Mouse (Mus musculus): ENCODE results near the gene Hrasls.
A peak's percentile ranks its signal among the peaks of the same experiment; 100 is the strongest.

Hrasls gene

DNA sequence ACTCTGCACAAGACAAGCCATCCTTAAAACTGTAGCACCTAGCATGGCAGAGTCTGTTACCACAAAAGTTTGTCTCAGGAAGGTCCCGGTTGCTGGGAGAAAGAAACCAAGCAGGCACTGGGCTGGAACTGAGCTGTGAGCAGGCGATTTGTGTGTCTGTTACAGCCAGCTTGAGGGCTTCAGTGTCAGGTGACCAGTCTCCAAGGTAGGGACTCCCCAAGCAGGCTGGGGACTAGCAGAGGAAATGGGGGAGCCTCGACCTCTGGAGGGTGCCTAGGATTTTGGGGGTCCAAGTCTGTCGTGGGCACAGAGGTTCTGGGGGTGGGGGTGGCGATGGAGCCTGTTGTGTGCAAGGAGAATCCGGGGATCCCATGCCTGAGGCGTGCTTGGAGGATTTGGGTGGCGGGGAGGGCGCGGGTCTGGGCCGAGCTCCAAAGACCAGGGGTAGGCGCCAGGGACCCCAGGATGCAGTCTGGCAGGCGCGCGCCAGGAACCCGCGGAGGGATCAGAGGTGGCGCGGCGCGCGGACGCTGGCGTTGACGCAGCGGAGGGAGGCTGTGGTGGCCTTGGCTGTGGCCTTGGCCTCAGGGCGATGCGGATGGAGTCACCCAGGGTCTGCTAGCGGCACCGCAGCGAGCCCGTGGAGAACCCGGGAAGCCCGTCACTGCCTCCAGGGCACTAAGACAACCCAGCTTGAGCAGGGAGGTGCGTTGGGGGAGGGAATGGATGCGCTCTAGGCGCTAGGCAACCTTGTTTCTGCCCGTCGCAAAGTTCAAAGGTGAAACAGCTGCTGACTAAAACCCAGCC lies at the start of gene Hrasls:
Gene Hrasls (plus strand): TSS at position 91 of the 807 bp plus-strand sequence.
- peak; percentile 69 for DNase-seq (ENCODE audit: low spot score)

DNA sequence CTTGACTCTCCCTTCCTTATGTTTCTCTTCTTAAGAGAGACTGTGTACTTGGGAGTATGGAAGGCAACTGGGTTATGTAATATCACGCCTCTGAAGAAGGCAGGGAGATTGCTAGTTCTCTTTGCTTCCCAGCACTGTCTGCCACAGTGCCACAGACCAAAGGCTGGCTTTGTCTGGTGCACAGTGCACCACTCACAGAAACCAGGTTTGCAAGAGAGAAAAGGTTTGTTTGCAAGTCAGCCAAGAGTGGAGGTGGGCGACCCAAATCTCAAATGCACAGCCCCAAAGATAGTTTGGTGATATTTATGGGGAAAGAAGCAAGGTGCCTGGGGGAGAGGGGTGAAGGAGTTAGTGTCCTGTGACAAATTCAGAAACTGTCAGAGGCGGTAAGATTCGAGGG lies 47.2 kb upstream of the Hrasls start:
- DNase-seq (ENCODE audit: low spot score) = no peak

DNA sequence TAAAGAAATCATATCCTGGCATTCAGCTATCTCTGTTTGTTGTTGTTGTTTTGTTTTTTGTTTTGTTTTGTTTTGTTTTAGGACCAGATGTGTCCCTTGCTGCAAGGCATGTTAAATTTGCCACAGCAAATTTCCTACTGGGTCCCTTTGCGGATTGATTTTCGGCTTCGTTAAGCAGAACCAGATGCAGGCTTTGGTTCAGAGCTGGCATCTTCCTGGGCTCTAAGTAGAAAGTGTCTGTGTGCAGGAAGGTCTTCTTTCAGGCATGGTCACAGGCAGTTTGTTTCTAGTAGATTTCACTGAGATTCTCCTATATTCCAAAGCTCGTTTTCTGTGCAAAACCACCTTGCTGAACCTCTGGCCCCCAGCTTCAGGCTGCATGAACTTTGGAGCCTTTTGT lies 42.4 kb upstream of the Hrasls start:
- no peak for DNase-seq (ENCODE audit: low spot score)

DNA sequence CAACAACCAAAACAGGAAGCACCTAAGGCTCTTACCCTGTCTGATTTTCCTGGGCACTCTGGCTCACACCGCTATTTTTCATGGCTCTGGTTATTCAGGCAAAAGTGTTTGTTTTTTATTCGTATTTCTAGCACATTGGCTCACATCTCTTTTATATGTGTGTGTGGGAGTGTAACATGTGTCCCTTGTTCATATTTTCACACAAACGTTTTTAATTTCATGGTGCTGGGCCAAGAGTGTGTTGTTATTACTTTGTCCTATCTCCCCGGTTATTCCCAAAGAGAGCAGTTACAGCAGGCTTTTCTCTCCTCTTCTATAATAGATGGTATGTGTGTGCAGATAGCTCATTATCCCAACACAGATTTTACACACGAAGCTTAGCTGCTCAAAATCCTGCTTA lies 37.8 kb upstream of the Hrasls start:
- DNase-seq (ENCODE audit: low spot score) = no peak

DNA sequence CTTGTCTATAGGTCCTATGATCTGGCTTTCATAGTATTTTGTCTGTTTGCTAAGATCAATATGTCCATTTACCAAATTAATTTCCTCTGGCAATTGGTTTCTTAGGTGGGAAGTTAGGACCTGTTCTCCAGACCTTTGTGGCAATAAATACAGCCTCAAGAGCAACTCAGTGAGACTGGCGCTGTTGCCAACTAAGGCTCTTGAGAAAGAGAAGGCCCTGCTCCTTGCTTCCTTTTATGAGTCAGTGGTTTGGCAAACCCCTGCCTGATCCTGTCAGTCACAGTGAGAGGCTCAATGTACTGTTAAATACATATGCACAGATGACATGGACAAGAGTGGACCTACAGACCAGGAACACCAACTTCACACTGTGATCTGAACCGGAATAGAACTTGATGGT lies 36.3 kb upstream of the Hrasls start:
- no peak for DNase-seq (ENCODE audit: low spot score)

DNA sequence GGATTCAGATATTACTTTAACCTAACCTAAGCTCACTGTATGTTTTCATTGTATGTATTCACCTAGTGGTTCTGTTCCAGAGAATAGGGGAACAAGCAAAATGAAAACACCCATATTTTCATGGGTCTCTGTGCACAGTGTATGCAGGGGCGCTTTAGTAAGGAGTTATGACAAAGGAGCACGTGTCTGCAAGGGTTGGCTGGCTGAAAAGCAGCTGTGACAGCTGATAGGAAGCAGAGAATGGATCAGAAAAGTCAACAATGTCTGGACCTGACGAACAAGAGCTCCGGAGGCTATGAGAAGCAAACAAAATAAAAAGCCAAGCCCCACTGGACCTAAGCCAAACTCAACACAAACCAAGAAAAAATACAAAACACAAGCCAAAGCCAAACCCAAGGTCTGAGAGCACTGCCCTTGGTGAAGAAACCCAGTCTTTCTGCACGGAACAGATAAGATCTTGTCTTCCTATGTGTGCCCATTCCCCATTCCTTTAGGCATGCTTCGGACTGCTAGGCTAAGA lies 34.6 kb upstream of the Hrasls start:
- DNase-seq (ENCODE audit: low spot score) = no peak

DNA sequence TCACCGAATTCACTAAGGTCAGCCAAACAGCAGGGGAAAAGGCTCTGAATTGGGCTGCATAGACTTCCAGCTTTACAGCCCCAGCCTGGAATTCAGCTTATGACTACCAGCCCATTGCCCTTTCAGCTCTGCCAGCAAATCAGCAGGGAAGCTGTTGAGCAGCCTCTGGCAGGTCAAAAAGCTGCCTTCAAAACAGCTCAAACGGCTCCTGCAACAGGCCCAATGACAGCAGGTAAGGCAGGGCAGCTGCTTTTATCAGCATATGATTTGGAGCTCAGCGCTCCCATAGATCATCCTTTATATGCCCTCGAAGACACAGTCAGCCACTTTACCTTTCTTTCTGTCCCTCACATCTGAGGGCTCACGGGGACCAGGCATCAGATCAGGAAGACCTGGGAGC lies 16.6 kb upstream of the Hrasls start:
- DNase-seq (ENCODE audit: low spot score) = no peak

DNA sequence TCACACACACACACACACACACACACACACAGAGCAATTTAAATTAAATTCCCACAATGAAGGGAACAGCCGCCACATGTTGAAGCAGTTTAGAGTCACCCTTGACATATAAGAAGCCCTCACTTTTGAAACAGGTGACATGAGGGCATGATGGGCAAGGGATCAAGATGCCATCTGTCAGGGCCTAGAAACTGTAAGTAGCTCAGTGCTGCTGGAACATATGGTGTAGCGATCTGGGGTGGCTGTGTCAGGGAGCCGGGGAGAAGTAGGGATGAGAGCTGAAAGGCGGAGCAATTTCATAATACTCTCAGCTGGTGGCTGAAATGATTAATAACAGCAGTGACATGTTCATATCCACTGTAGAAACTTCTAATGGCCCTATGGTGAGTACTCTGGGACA lies 15.5 kb upstream of the Hrasls start:
- no peak for DNase-seq (ENCODE audit: low spot score)

DNA sequence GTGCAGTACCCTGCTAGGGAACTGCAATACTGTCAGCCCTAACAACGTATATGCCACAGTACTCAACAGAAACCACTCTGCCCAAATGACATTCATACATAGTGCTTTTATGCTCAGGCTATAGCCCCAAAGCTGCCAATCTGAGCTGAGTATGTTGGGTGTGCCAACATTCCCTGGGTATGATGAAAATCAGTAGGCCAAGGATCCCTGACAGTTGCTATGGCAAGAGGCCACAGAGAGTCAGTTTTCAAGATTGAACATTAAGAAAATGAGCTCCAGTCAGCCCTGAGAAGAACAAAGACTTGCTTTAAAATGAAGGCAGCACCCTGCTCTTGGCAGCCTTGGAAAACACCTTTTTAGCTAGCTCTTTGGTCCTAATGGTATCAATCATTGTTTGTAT lies 14.3 kb upstream of the Hrasls start:
- no peak for DNase-seq (ENCODE audit: low spot score)

DNA sequence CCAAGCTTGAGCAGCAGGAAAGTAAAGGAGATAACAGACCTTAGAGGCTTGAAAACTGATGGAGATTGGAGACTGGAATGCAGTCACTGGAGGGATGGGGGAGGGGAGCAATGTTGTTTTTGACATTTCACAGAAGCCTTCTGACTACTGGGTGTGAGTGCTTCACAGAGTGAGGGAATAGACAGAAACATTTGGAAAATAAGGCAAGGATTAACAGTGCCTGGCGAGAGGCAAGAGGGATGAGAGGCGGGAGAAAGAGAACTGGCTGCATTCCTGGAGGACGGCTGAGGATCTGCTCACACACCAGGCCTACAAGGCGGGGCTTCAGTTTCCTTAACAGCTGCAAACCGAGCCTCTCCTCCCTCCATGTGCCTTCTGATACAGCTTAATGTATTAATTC lies 11.0 kb upstream of the Hrasls start:
- peak; percentile 51 for DNase-seq (ENCODE audit: low spot score)

DNA sequence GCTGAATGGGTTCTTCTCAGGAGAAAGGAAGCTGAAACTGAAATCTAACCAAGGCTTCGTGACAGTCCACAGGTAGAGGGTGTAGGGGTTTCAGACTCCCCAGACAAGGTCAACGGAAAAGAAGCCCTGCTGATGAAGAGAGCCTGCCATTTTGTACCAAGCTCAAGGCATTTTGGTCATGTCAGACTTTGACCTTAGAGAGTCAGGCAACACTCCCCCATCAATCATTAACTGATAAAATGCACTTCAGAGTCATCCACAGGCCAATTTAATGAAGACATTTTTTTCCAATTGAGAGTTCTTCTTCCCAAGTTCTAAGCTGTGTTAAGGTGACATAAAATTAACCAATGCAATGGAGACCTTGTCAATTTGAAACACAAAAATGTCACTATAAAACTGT lies 8.3 kb upstream of the Hrasls start:
- DNase-seq (ENCODE audit: low spot score) = no peak

DNA sequence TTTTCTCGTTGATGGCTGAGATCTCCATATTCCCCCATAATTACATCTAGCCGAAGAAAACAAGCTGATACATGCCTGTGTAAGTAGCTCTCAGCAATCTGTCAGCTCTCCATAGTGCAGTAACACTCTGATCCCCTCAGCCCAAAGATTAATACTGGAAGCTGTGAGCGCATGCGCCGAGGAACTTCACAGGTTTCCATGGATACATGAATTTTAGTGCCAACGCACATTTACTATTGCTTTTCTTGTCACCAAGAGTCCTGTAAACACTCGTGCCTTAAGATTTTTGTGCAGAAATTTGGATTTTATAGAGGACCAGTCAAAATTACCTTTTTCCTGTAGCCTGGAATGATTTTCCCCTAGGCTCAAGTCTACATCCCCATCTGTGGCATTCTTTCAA lies 4.6 kb upstream of the Hrasls start:
- DNase-seq (ENCODE audit: low spot score) = no peak

DNA sequence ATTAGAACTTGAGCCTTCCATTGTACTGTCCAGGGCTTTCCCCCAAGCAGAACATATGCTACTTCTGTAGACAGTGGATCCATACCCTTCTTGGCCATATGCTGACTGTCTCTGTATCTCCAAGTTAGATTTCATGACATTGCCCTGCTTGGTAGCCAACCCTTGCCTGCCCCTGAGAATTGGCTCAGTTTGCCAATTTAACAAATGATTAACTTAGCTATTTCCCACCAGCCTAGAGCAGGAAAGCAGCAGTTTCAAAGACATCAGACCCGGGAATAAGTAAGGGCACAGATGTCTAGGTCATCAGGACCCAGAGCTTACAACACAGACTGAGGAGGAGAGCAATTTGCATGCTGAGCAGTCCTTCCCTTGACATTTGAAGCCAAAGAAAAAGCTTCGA lies 3.9 kb upstream of the Hrasls start:
- DNase-seq (ENCODE audit: low spot score) = no peak

DNA sequence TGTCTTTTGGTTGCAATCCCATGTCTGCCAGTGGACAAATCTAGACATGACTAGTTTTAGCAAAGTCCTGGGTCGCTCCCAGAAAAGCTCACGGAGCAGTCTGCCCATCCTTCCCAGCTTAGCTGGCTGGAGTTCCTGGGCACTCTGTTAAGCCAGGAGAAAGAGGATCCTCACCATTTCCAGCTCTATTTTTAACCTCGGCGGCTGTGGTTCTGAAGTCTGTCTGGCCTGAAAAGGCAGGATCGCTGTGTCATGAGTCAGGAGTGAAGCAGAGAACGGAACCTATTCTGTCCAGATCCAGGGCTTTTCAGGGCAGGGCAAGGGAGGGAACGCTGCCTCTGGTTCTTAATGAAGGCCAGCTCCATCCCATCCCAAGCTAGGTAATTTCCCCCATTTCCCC lies 654 bp upstream of the Hrasls start:
- DNase-seq (ENCODE audit: low spot score) = no peak

DNA sequence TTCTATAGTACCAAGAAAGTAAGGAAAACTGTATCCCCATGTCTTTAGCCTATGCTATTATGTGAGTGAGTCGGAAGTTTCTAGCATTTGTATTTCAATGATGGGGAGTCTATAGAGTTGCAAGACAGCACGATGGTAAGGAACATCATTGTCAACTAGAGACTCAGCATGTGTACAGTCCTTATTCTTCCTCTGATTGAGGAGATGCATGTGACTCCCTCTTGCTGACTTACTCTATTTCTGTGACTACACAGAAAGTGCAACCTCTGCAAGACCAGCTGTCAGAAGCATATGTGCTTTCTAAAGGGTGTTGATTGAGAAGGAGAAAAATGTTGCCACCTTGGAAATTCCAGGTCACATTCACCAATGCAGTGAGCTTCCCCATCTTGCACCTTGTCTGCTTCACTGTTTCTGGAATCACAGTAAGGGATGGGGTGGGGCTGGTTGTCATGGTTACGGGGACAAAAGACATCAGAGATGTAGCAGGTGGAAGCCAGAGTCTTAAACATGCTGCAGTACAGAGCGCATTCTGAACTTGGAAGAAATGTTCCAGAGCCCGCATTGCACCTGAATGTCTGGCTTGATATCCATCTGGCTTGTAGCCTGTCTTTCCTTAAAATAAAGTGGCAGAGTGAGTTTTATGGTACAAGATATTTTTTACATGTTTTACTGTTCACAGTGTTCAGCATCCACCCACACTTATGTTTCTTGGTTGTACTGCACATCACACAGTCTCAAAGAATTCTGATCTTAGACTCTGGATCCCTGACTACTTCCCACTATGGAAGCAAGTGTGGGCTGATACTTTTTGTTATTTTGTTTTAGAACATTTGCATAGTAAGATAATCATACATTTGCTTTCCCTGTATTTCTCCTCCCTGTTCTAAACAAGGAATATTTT lies 7.2 kb downstream of the Hrasls start:
- DNase-seq (ENCODE audit: low spot score) = no peak

DNA sequence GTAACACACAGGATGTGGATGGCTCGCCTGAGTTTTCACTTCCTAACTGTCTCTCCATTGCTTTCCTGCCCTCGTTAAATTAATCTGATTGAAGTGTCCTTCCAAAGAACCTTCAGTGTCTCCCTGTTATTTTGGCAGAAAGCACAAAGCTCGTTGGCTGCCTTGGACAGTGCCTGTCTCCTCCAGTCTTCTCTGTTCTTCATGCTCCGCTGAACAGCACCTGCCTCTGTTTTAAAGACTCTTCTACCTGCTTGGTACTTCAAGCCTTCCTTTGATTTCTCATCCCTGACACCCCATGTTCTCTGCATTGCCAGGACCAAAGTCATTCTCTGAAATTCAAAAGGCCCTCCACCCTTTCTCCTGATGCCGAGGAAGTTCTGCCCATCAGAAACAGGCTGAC lies 26.5 kb downstream of the Hrasls start:
- no peak for DNase-seq (ENCODE audit: low spot score)

DNA sequence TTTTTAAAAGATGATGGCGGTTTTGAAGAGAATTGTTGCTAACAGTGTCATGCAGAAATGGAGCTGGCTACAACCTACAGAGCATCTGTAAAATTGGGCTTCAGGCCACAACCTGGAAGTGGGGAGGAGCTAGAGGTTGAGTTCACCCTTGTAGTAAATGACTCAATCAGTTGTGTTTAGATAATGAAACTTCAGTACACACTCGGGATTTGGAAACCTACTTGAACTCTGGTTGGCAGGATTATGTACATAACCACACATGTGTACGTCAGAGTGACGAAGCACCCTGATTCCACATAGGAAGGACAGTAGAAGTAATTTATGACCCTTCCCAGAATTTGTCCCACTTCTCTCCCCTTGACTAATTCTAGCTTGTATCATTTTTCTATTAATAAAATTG lies 44.8 kb downstream of the Hrasls start:
- DNase-seq (ENCODE audit: low spot score) = no peak
